Mouse (Mus musculus): ENCODE results near the gene Cox8b. TPM values are rescaled to one million over a fixed set of nuclear protein-coding genes. Genes with fewer than 3 reads are reported as not detected.
A peak's percentile ranks its signal among the peaks of the same experiment; 100 is the strongest.

The Cox8b gene
- 425 and 483 TPM in 2 replicates for total RNA-seq (2014; rRNA removed; ENCODE audit: low replicate concordance)
- 1,841 and 1,871 TPM in 2 replicates for polyA plus RNA-seq (2015; fragmentation: Nextera tagmentation; extraction: Ambion mirVana)

GRCm38 (mm10) chr7:140900220-140900619 is at the start of gene Cox8b:
Cox8b (minus strand) TSS chr7:140900446.
- Histone ChIP-seq H3K9ac (replicated peaks; ENCODE audit: low read depth, low read length) (peak within 1 kb of the TSS; percentile 60), H3K36me3 (replicated peaks; ENCODE audit: control insufficient read depth, insufficient read depth, low read length) (peaks cover 34% of the 10 kb centered on the region), H3K4me1 (ENCODE audit: control insufficient read depth, insufficient read depth) (peaks cover 15% of the 10 kb centered on the region), H3K4me2 (ENCODE audit: low read depth, low read length) (peak within 1 kb of the TSS; percentile 64), H3K4me3 (ENCODE audit: low read depth, low read length) (peak within 1 kb of the TSS; percentile 49), H3K27ac (ENCODE audit: low read depth) (peak within 1 kb of the TSS; percentile 96), H3K9me3 (replicated peaks; ENCODE audit: control insufficient read depth, low read length) (no peaks in the 10 kb centered on the region), H3K27me3 (ENCODE audit: control insufficient read depth, insufficient read depth, low read length) (no peaks in the 10 kb centered on the region)
- peak; percentile 87 for DNase-seq (ENCODE audit: low spot score)
- TF ChIP-seq EP300 (IDR thresholded peaks at IDR 0.05; ENCODE audit: low read depth) (no peak; the same call in 1 of the 2 replicates), CTCF (IDR thresholded peaks at IDR 0.05; ENCODE audit: low read depth) (no peak)
- ATAC-seq (ENCODE audit: insufficient read depth, low read depth) = peak; percentile 87
- 33% methylated on average over 10 of the region's 10 CpGs for WGBS

DNA sequence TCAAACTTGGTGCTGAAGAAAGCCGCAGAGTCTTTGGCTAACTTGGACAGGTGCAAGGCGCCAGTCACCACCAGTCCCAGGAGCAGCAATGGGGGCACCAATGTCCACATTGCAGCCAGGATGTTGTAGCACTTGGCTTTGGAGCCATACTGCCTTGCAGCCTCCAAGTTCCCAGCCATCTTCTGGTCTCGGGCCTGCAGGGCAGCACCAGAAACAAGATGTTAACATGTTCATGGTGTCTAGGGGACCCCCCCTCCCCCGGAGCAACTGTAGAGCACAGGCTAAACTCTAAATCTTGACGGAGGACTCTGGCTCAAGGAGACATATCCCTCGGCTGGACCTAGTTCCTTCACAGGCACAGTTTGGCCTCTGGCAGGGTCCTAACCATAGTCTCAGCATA is 49.0 kb upstream of the Cox8b start:
- H3K4me2 ChIP-seq (ENCODE audit: low read depth, low read length) = no peak overlapping the region
- H3K4me1 ChIP-seq (ENCODE audit: control insufficient read depth, insufficient read depth) = peaks cover 37% of the 10 kb centered on the region
- 77% methylated on average over 6 of the region's 6 CpGs for WGBS
- no peak overlapping the region for H3K27ac ChIP-seq (ENCODE audit: low read depth)
- no peak overlapping the region for H3K4me3 ChIP-seq (ENCODE audit: low read depth, low read length)
- DNase-seq (ENCODE audit: low spot score) (no peak), ATAC-seq (ENCODE audit: insufficient read depth, low read depth) (no peak)
- peaks cover 28% of the 10 kb centered on the region; the same call in 1 of the 2 replicates for H3K36me3 ChIP-seq (replicated peaks; ENCODE audit: control insufficient read depth, insufficient read depth, low read length)
- no peaks in the 10 kb centered on the region for H3K9me3 ChIP-seq (replicated peaks; ENCODE audit: control insufficient read depth, low read length)
- TF ChIP-seq EP300 (IDR thresholded peaks at IDR 0.05; ENCODE audit: low read depth) = no peak
- no peak for TF ChIP-seq CTCF (IDR thresholded peaks at IDR 0.05; ENCODE audit: low read depth)
- H3K9ac ChIP-seq (replicated peaks; ENCODE audit: low read depth, low read length) = no peak overlapping the region
- no peaks in the 10 kb centered on the region for H3K27me3 ChIP-seq (ENCODE audit: control insufficient read depth, insufficient read depth, low read length)

DNA sequence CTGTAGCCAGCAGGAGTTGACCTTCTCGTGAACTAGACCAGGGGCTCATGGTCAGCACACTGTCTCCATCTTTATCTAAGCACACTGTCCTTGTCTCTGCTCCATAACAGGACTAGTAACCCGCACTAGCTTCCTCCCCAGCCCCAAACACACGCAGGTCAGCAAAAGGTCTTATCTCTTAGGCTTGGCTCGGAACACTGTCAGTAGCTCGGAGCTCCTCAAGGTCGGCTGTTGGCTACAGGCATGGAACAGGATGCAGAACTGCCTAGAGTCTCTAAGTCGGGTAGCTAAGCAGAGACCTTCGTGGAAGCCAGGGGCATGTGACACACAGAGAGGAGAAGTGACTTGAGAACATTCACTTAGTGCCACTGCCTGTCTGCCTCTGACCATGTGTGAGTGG is 47.9 kb upstream of the Cox8b start:
- H3K4me3 ChIP-seq (ENCODE audit: low read depth, low read length) = no peak overlapping the region
- ATAC-seq (ENCODE audit: insufficient read depth, low read depth) (0 out of 2 replicates have a peak, but pooled peaks have one; percentile 14), DNase-seq (ENCODE audit: low spot score) (peak; percentile 47)
- no peaks in the 10 kb centered on the region for H3K9me3 ChIP-seq (replicated peaks; ENCODE audit: control insufficient read depth, low read length)
- WGBS = 22% methylated on average over 8 of the region's 8 CpGs
- H3K9ac ChIP-seq (replicated peaks; ENCODE audit: low read depth, low read length) = no peak overlapping the region
- H3K36me3 ChIP-seq (replicated peaks; ENCODE audit: control insufficient read depth, insufficient read depth, low read length) = peaks cover 28% of the 10 kb centered on the region; the same call in 1 of the 2 replicates
- H3K4me2 ChIP-seq (ENCODE audit: low read depth, low read length) = no peak overlapping the region
- peaks cover 33% of the 10 kb centered on the region for H3K4me1 ChIP-seq (ENCODE audit: control insufficient read depth, insufficient read depth)
- peak overlapping the region; percentile 68 for H3K27ac ChIP-seq (ENCODE audit: low read depth)
- H3K27me3 ChIP-seq (ENCODE audit: control insufficient read depth, insufficient read depth, low read length) = no peaks in the 10 kb centered on the region
- TF ChIP-seq EP300 (IDR thresholded peaks at IDR 0.05; ENCODE audit: low read depth) (no peak), CTCF (IDR thresholded peaks at IDR 0.05; ENCODE audit: low read depth) (no peak)

GRCm38 (mm10) chr7:140946980-140947379 is 46.7 kb upstream of the Cox8b start:
- WGBS = 36% methylated on average over 7 of the region's 7 CpGs
- Histone ChIP-seq H3K4me3 (ENCODE audit: low read depth, low read length) (no peak overlapping the region), H3K4me1 (ENCODE audit: control insufficient read depth, insufficient read depth) (peaks cover 39% of the 10 kb centered on the region), H3K27ac (ENCODE audit: low read depth) (peak overlapping the region; percentile 68), H3K9me3 (replicated peaks; ENCODE audit: control insufficient read depth, low read length) (no peaks in the 10 kb centered on the region), H3K4me2 (ENCODE audit: low read depth, low read length) (no peak overlapping the region), H3K9ac (replicated peaks; ENCODE audit: low read depth, low read length) (no peak overlapping the region), H3K36me3 (replicated peaks; ENCODE audit: control insufficient read depth, insufficient read depth, low read length) (peaks cover 28% of the 10 kb centered on the region; the same call in 1 of the 2 replicates), H3K27me3 (ENCODE audit: control insufficient read depth, insufficient read depth, low read length) (no peaks in the 10 kb centered on the region)
- peak; percentile 74 for DNase-seq (ENCODE audit: low spot score)
- peak; percentile 53 for ATAC-seq (ENCODE audit: insufficient read depth, low read depth)
- TF ChIP-seq CTCF (IDR thresholded peaks at IDR 0.05; ENCODE audit: low read depth) = no peak
- TF ChIP-seq EP300 (IDR thresholded peaks at IDR 0.05; ENCODE audit: low read depth) = peak; percentile 83

GRCm38 (mm10) chr7:140946311-140946710 is 46.1 kb upstream of the Cox8b start:
- DNase-seq (ENCODE audit: low spot score) (no peak), ATAC-seq (ENCODE audit: insufficient read depth, low read depth) (no peak)
- no peaks in the 10 kb centered on the region for H3K9me3 ChIP-seq (replicated peaks; ENCODE audit: control insufficient read depth, low read length)
- no peak overlapping the region for H3K9ac ChIP-seq (replicated peaks; ENCODE audit: low read depth, low read length)
- 87% methylated on average over 10 of the region's 10 CpGs for WGBS
- no peak overlapping the region for H3K4me2 ChIP-seq (ENCODE audit: low read depth, low read length)
- H3K4me1 ChIP-seq (ENCODE audit: control insufficient read depth, insufficient read depth) = peaks cover 39% of the 10 kb centered on the region
- peak overlapping the region; percentile 68 for H3K27ac ChIP-seq (ENCODE audit: low read depth)
- no peak overlapping the region for H3K4me3 ChIP-seq (ENCODE audit: low read depth, low read length)
- TF ChIP-seq EP300 (IDR thresholded peaks at IDR 0.05; ENCODE audit: low read depth) (no peak), CTCF (IDR thresholded peaks at IDR 0.05; ENCODE audit: low read depth) (no peak)
- peaks cover 28% of the 10 kb centered on the region; the same call in 1 of the 2 replicates for H3K36me3 ChIP-seq (replicated peaks; ENCODE audit: control insufficient read depth, insufficient read depth, low read length)
- H3K27me3 ChIP-seq (ENCODE audit: control insufficient read depth, insufficient read depth, low read length) = no peaks in the 10 kb centered on the region

GRCm38 (mm10) chr7:140945247-140945646 is 45.0 kb upstream of the Cox8b start:
- Histone ChIP-seq H3K36me3 (replicated peaks; ENCODE audit: control insufficient read depth, insufficient read depth, low read length) (peaks cover 28% of the 10 kb centered on the region; the same call in 1 of the 2 replicates), H3K9me3 (replicated peaks; ENCODE audit: control insufficient read depth, low read length) (no peaks in the 10 kb centered on the region), H3K4me3 (ENCODE audit: low read depth, low read length) (no peak overlapping the region), H3K4me2 (ENCODE audit: low read depth, low read length) (no peak overlapping the region), H3K27ac (ENCODE audit: low read depth) (no peak overlapping the region), H3K4me1 (ENCODE audit: control insufficient read depth, insufficient read depth) (peaks cover 31% of the 10 kb centered on the region; the same call in 1 of the 2 replicates), H3K27me3 (ENCODE audit: control insufficient read depth, insufficient read depth, low read length) (no peaks in the 10 kb centered on the region), H3K9ac (replicated peaks; ENCODE audit: low read depth, low read length) (no peak overlapping the region)
- WGBS = 85% methylated on average over 5 of the region's 5 CpGs
- no peak for DNase-seq (ENCODE audit: low spot score)
- TF ChIP-seq CTCF (IDR thresholded peaks at IDR 0.05; ENCODE audit: low read depth) (no peak), EP300 (IDR thresholded peaks at IDR 0.05; ENCODE audit: low read depth) (no peak)
- ATAC-seq (ENCODE audit: insufficient read depth, low read depth) = no peak

All from heart, postnatal 0 days (tissue).